Mouse (Mus musculus) cerebellum, postnatal 14 days (tissue): ENCODE results near the gene Gm11172.
A peak's percentile ranks its signal among the peaks of the same experiment; 100 is the strongest.
"Not testable (repeated sequence)": the region's sequence is repeated elsewhere in the genome, so short reads cannot be mapped to it uniquely, and the experiment has no call there.

Experiments
- DNase-seq, 2 experiments: peaks; one replicate each; pipeline ENCODE4 v3.0.0; 2021; ENCODE audit warnings: mixed read lengths in 2 of 2

Gene Gm11172

DNA sequence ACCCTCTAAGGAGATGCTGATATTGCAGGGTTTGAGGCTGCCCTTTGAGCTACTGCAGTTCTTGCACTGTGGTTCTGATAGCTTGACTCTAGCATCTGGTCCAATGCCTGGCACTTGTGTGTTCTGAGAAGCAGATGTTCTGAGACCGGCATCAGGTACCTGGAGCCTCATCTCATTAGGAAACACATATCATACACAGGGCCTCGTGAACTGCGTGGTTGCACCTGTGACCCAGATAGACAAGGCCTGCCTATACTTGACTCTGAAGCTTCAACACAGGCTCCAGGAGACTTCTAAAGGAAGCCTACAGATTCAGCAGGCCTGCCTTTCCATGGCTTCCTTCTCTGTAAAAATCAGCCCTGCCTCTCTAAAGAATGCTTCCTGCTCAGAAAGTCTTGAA, 23.7 kb downstream of the Gm11172 start:
- no peak for DNase-seq

DNA sequence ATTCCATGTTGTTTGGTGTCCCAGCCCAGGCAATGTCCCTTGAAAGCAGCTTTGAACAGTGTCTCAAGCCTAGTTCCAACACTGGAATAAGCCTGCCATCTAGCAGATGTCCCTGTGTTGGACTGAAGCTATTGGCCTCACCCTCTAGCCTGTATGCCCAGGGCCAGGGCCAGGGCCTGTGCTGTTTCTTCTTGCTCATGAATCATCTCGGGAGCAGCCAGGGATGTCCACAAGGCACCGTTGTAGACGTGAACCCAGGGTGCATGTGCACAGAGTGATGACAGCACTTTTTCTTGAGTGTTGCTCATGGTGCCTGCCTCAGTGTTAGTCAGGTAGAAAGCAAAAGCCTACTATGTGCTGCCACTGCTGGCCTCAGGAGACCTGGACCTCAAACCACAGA, 24.5 kb downstream of the Gm11172 start:
- DNase-seq = no peak

DNA sequence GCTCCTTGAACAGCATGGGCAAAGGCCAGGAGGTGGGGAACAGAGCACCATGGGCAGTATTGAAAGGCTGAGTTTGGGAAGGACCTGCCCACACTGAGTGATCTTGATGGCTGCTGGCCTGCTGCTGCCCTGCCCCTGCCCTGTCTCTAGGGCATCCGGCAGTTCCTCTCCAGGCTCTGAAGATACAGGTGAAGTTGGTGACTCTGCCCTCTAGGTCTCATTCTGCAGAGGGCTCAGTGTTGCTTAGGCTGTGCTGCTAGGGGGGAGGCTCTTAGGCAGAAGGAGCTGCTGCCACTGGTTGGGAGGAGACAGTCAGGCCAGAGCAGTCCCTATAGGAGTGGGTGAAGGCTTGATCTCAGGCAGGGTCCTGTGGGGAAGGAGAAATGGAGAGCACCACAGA, 25.2 kb downstream of the Gm11172 start:
- DNase-seq = no peak

DNA sequence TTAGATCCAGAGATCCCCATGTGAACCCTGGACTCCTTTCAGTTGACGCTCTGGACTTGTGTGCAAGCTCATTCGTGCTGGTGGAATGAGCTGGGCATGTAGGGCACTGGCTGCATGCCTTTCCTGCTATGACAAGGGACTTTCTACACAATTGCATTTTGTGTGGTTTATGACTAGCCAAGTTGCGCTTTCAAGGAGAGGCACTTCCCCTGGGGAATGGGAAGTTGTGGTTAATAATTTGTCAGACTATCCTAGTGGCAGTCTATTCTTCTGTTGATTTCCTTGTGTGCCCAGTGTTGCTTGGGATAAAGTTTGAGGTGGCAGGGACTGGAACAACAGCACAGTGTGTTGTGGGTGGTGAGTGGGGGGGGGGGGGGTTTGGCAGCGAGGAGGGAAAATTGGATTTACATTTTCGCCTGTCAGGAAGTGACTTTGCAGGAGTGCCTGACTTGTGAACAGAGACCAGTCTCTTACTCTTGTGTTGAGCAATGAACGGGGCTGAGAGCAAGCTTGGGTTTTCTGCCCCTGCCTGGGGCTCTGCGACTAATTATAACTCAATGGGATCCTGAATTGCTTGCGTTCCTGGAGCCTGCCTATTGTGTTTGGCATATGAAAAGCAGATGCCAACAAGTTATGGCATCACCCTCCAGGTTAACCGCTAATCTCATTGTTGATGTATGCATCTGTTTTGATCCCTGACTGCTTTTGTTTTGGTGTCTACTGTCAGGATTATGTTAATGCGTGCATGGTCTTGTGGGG, 26.0 kb downstream of the Gm11172 start:
- DNase-seq = no peak

DNA sequence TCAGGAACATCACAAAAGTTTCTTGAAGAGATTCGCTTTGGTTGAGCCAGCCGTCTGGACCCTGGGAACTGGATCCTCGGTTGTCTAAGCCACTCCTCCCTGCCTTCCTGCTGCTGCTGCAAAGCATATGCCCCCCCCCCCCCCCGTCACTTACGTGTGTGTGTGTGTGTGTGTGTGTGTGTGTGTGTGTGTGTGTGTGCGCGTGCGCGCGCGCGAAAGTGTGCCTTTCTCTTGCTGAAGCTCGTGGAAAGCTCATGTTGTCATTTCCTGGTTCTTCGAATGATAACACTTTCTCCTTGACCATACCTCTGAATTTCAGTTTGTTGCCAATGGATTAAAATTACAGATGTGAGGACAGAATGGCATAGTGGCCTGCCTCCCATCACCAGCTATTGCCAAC, 27.3 kb downstream of the Gm11172 start:
- DNase-seq = no peak

DNA sequence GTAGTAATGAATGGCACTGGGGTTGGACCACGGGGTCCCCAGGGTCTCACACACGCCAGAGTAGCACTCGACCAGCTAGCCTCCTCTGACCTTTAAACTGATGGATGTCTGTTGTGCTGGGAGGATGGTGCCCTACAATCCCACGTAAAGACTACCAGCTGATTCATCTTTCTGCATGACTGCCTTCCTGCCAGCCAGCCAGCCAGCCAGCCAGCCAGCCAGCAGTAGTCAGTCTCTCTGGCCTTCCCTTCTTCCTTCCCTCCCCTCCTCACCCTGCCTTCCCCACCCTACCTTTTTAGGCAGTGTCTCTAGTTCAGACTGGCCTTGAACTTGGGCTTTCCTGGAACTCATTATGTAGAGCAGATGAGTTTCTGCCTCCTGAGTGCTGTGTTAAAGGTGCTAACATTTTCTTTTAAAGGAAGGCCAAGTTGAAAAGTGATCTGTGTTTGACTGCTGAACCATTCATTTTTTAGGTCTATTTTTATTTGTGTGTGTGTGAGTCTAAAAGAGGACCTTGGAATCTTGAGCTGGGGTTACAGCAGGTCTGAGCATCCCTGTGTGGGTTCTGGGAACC, 29.7 kb downstream of the Gm11172 start:
- DNase-seq = peak; percentile 50 to 69

DNA sequence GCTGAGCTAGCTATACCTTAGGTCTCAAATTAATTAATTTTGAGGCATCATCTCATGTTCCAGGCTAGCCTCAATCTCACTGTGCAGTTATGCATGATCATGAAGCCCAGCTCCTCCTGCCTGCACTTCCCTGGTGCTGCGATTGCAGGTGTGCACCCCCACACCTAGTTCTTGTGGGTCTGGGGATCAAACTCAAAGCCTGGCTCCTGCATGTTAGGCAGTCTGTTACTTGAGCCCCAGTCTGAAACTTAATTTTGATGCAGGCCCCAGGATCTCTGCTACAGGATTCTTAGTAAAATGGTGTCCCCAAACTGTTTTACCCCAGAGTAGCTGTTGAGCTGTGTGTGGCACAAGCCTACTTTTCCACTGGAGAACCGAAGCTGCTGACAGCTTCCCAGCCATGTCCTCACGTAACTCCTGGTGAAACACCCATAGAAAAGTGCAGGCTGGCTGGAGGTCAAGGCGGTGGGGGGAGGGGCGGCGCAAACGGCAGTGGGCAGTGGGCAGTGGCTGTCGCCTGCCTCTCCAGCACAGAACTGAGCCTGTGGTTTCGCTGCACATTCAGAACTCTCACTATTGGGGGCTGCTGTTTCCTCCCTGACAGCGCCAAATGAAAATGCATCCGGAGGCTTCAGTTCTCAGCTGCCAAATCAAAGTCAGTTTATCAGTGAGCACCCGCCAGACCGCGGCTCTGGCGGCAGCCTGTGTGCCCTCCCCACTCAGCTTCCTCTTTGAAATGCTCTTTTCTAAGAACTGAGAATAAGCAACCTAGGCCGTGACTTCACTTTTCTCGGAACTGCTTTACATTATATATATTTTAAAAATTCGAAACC, 31.0 kb downstream of the Gm11172 start:
- DNase-seq = peak; percentile 40 to 61

DNA sequence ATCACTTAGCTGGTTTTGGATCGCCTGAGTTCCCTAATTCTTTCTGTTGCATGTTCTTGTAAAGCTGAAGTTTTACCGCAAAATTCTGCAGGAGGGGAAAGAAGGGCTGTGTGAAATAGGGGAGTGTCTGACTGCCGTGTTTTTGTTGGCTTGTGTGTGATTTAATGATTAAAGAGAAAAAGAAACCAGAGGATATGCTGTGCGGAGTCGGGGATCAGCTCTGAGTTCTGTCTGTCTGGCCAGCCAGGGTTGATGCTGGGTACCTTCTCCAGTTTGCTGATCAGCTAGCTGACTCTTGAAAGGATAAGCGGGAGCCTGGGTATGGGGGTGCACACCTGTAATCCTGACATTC, 31.6 kb downstream of the Gm11172 start:
- no peak for DNase-seq

DNA sequence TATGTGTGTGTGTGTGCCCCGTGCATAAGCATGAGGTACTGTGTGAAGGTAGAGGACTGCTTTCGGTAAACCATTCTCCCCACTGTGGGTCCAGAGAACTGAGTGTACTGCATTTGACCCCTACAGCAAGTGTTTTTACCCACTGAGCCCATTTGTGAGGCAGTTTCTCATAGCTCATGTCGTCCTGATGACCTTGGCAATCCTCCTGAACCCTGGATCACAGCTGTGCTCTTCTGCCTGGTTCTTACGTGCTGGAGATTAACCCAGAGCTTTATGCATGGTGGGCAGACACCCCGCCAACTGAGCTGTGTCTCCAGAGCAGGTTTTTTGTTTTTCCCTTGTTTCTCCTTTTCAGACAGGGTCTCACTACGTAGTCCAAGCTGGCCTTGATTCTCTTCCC, 33.2 kb downstream of the Gm11172 start:
- no peak for DNase-seq

DNA sequence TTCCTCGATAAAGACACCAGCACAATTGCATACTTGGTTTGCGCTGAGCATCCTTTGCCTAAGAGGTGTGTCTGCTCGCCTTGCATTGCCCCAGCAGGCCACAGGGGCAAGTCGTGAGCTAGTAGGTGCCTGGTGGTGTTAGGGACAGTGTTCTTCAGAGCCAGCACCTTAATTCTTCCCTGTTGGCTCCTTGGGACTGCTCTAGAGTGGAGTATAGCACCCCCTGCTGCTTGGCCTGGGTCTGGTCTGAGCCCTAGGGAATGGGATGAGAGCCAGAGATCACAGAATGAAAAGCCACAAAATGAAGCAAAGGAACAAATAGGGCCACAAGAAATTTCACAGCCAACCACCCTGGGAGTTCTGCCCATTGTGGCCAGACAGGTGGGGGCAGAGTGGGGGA, 33.8 kb downstream of the Gm11172 start:
- DNase-seq = peak; percentile 50 to 69

DNA sequence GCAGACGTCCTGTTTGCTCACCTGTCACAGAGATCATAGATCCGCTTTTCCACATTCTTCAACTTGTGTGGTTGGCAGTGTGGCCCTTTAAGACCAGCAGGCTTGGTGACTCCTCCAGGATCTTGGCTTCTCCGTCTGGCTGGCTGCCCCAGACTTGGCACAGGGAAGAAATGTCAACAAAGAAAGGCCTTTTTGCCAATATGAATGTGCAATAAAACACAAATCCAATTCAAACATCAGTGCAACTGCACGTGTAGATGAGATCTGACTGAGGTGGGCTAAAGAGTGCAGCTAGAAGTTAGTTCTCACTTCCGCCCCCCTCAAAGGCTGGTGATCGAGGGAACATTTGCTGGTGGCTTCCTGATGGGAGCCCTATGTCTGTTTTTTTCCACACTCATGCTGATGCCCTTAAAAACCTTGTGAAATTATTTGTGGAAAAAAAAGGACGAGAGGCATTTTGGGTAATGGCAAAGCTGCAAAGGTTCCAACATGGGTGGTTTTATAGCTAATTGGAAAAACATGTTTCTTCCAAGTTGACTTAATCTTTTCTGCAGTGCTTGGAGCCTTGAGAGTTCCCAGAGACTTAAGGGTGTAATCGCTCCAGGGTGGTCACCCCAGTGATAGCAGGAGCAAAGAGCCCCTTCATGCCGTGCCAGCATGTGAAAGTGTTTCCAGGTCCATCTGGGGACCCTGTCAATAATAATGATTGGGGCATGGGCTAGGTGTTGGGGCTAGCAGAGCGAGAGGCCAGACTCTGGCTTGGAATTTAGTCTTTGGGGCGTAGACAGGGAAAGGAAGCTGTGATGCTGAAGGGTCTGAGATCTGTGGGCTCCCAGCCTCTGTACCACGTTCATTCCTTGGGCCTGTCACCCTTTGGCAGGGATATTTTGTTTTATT, 37.5 kb downstream of the Gm11172 start:
- peak; percentile 89 to 91 for DNase-seq

DNA sequence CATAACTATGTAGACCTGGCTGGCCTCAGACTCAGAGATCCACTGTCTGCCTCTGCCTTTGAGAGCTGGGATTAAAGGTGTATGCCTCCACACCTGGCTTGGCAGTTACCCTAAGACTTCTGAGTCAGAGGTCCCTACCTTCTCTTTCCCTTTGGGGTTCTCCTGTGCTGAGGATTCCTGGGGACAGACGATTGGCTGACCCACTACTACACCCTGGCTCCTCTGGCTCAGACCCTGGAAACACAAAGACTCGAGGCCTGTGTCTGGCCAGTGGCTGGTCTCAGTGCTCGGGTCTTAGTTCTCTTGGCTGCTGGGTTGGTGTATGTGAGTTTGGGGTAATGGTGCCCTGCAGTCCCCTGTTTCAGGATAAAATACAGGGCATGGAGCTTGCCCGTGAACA, 38.2 kb downstream of the Gm11172 start:
- DNase-seq = no peak

DNA sequence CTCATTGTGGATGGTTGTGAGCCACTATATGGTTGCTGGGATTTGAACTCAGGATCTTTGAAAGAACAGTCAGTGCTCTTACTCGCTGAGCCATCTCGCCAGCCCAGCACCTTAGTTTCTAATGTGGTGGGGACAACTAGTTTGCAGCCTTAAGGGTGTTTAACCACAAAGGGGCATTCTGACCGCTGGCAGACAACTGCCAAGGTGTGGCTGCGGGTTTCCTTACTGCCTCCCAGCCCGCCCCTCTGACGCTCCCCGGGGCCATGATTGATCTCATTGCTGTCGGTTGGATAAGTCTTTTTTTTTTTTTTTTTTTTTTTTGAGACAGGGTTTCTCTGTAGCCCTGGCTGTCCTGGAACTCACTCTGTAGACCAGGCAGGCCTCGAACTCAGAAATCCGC, 39.5 kb downstream of the Gm11172 start:
- DNase-seq = not testable (repeated sequence)

DNA sequence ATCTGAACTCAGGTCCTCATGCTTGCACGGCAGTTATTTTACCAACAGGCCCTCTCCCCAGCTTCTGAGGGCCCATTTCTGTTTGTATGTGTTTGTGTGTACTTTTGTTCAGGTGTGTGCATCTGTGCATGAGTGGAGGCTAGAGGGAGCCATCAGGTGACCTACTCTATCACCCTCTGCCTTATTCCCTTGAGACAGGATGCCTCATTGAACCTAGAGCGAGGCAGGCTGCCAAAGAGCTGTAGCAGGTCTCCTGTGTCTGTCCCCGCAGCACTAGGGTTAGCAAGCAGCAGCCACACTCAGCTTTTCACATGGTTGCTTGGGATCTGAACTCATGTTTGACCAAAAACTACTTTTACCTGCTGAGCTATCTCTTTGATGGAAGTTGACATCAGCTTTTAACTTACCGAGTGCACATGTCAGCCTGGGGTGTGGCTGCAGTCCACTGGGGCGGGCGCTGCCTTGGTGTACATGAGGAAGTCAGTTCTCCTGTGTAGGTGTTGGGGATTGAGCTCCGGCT, 47.1 kb downstream of the Gm11172 start:
- DNase-seq = no peak

DNA sequence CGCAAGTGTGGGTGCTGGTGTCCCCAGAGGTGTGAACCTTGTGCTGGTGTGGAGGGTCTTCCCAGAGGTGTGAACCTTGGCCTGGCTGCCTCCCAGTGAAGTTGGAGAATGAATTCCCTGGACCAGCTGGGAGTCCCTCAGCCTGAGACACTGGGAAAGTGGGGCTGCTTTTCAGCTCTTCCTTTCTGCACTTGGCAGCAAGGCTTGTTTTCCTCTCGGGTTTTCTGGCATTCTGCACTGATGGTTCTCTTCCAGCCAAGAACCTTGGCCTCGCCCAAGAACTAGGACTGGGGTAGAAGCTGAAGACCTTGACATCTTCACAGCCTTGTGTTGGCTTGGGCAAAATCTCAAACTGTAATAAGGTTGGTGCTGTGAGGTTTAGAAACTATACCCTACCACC, 48.7 kb downstream of the Gm11172 start:
- DNase-seq = peak in 1 of 2 experiments; percentile 42
